Mouse (Mus musculus) lung, adult 2 months (tissue): Measurements from ENCODE around the gene Mtmr14. TPM values are rescaled to one million over a fixed set of nuclear protein-coding genes. Genes with fewer than 3 reads are reported as not detected.

Source experiments
- DNase-seq: peaks from one replicate; pipeline ENCODE4 v3.0.0; 2022
- H3K4me1 ChIP-seq: fragments of 200-500 bp; 2 replicates; pipeline ENCODE4 v1.6.1; 2011; ENCODE audit warnings: low read length; ENCODE audit not compliant: control insufficient read depth, insufficient read depth
- H3K4me3 ChIP-seq: fragments of 200-500 bp; replicated peaks from 2 replicates; pipeline ENCODE3; 2011; ENCODE audit warnings: low read depth, mild to moderate bottlenecking, control low read depth, low read length; ENCODE audit errors: extremely low read depth
- CTCF ChIP-seq: fragments of 200-500 bp; IDR thresholded peaks from 2 replicates; pipeline ENCODE4 v1.5.1; 2011; ENCODE audit warnings: mild to moderate bottlenecking, low read length, control low read depth; ENCODE audit not compliant: insufficient read depth
- POLR2A ChIP-seq: fragments of 200-500 bp; IDR thresholded peaks from 2 replicates; pipeline ENCODE4 v1.6.1; 2011; ENCODE audit warnings: low read depth, mild to moderate bottlenecking, control low read depth, low read length, borderline replicate concordance; ENCODE audit errors: extremely low read depth
- WGBS: fragments of 180-500 bp; shearing (Covaris S2); methylation state at CpG from one replicate; pipeline ENCODE4 v1.1.7; 2018; 5-methylcytosine and 5-hydroxymethylcytosine counted together
- polyA plus RNA-seq: library from polyadenylated mRNA; depleted of rRNA; stranded (reverse); fragments of >200 nt; gene quantifications from 2 replicates; pipeline ENCODE4 v1.2.3, GENCODE M21; 2012

The Mtmr14 gene
- polyA plus RNA-seq, 1 experiment: 43.5 TPM

DNA sequence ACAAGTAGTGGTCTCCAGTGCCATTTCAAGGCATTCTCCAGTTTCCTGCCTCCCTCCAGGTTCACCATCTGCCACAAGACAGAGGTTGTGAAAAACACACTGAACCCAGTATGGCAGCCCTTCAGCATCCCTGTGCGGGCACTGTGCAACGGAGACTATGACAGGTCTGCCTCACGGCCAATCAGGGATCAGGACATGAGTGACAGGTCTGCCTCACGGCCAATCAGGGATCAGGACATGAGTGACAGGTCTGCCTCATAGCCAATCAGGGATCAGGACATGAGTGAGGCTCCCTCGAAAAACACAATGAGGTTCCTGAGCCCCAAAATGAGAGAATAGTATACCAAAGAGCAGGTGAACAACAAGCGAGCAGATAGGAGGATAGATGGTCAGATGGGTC is 52.7 kb downstream of the Mtmr14 start:
- no peaks in the 10 kb centered on the region for H3K4me1 ChIP-seq
- TF ChIP-seq POLR2A (no peak), CTCF (no peak)
- no peak overlapping the region for H3K4me3 ChIP-seq
- no peak for DNase-seq
- 73% methylated on average over 6 of the region's 6 CpGs for WGBS

DNA sequence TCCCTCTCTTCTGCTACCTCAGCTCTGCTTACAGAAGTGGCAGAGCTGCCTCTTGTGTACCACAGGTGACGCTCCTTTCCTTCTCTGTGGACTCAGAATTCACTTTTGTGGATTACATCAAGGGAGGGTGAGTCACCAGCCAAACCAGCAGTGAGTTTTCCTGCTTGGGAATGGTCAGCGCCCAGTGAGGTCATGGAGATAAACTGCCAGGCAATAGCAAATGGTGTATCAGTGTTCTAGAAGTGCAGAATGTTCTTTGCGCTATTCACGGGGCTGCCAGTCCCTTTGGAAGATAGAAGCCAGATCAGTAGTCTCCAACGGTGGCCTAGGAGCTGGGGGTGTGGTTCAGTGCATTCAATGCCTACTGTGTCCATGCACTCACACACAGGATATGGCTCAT is 55.3 kb downstream of the Mtmr14 start:
- TF ChIP-seq CTCF: no peak
- no peak for TF ChIP-seq POLR2A
- WGBS: 56% methylated on average over 5 of the region's 5 CpGs
- no peak for DNase-seq
- Histone ChIP-seq H3K4me1 (no peaks in the 10 kb centered on the region), H3K4me3 (no peak overlapping the region)

- Histone ChIP-seq H3K4me3 (no peak overlapping the region), H3K4me1 (no peaks in the 10 kb centered on the region)
- 69% methylated on average over 2 of the region's 2 CpGs for WGBS
- no peak for TF ChIP-seq CTCF
- TF ChIP-seq POLR2A: no peak
- DNase-seq: no peak
These were observed 58.4 kb downstream of the Mtmr14 start for GRCm38 (mm10) chr6:113296046-113296445.

GRCm38 (mm10) chr6:113296639-113297038 is 59.0 kb downstream of the Mtmr14 start:
- H3K4me1 ChIP-seq: no peaks in the 10 kb centered on the region
- 57% methylated on average over 4 of the region's 4 CpGs for WGBS
- no peak for DNase-seq
- H3K4me3 ChIP-seq: no peak overlapping the region
- no peak for TF ChIP-seq CTCF
- no peak for TF ChIP-seq POLR2A

DNA sequence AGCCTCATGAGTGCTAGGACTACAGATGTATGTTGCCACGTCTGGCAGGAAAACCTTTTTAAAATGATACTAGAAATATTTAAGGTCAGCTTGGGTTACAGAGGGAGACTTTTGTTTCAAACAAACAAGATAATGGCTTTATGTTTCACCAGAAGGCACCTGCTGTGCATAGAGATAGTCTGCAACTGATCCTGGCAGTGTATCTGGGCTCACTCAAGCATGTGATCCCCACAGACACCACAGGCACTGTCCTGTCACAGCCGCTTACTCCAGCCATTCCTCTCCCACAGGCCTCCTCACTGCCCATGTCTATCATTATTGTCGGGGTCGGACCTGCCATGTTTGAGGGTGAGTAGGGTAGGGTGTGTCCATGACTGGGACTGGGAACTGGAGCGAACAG is 63.7 kb downstream of the Mtmr14 start:
- 80% methylated on average over 5 of the region's 5 CpGs for WGBS
- Histone ChIP-seq H3K4me1 (no peaks in the 10 kb centered on the region), H3K4me3 (no peak overlapping the region)
- DNase-seq: no peak
- TF ChIP-seq POLR2A (no peak), CTCF (no peak)

DNA sequence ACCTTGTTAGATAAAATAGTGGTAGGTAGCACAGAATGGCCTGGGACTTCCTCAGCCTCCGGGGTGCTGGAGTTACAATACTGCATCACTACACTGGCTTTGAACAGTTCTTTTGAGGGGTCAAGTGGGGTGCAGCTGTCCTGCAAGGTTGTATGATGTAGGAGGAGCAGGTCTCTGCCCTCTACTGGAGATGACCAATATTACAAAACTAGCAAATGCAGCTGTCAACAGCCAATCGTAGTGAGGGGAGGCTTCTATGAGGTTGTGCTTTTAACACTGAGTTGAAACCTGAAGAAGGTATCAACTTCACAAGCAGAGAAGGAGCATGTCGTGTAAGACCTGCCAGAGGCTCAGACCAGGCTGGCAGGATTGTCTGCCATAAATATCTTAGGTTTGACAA is 64.6 kb downstream of the Mtmr14 start:
- TF ChIP-seq CTCF (0 out of 2 replicates have a peak, but pooled peaks have one; percentile 41), POLR2A (no peak)
- WGBS: 15% methylated on average over 3 of the region's 3 CpGs
- H3K4me3 ChIP-seq: no peak overlapping the region
- no peak for DNase-seq
- no peaks in the 10 kb centered on the region for H3K4me1 ChIP-seq

GRCm38 (mm10) chr6:113306322-113306985 is 68.8 kb downstream of the Mtmr14 start:
- peak; percentile 31; the same call in 1 of the 2 replicates for TF ChIP-seq POLR2A
- no peak for TF ChIP-seq CTCF
- 1% methylated on average over 49 of the region's 50 CpGs for WGBS
- H3K4me1 ChIP-seq: peaks cover 5% of the 10 kb centered on the region
- peak; percentile 100 for DNase-seq
- H3K4me3 ChIP-seq: peak overlapping the region; percentile 92

- Histone ChIP-seq H3K4me3 (peak within 1 kb of the TSS; percentile 92), H3K4me1 (peaks cover 5% of the 10 kb centered on the region)
- DNase-seq: no peak
- under 1% methylated on average over 32 of the region's 32 CpGs for WGBS
- TF ChIP-seq POLR2A (peak; percentile 71; the same call in 1 of the 2 replicates), CTCF (no peak)
These were observed 69.3 kb downstream of the Mtmr14 start, which contains the start of gene Brpf1 for GRCm38 (mm10) chr6:113306986-113307349. Gene Brpf1, plus strand, starts transcription at chr6:113307137.

- peak; percentile 40 for DNase-seq
- no peak for TF ChIP-seq CTCF
- TF ChIP-seq POLR2A: peak; percentile 40; the same call in 1 of the 2 replicates
- H3K4me3 ChIP-seq: peak overlapping the region; percentile 92
- under 1% methylated on average over 34 of the region's 34 CpGs for WGBS
- H3K4me1 ChIP-seq: peaks cover 5% of the 10 kb centered on the region
These were observed 70.0 kb downstream of the Mtmr14 start for GRCm38 (mm10) chr6:113307481-113308121.

DNA sequence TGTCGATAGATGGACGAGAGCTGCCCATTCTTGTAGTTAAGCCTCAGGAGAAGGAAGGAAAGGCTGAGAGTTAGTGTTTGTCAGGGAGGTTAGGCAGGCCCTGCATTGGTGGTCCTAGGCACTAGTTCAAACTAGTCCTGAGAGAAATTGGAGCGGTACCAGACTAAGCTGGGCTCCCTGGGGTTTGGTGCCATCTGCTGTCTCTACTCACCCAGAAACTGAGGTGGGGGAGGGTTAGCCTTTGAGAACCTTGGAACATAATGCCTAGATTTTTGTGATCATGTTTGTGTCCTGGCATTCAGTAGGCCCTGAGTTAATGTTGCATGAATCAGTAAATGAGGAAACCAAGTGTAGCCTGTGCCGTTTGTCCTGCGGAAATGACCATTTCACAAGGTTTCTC is 70.5 kb downstream of the Mtmr14 start:
- peak overlapping the region; percentile 92 for H3K4me3 ChIP-seq
- no peak for DNase-seq
- H3K4me1 ChIP-seq: peaks cover 5% of the 10 kb centered on the region
- 17% methylated on average over 5 of the region's 5 CpGs for WGBS
- no peak for TF ChIP-seq CTCF
- no peak for TF ChIP-seq POLR2A
